Mouse (Mus musculus) cerebellum, adult 2 months (tissue): Measurements from ENCODE around the gene Hsd11b1. TPM values are rescaled to one million over a fixed set of nuclear protein-coding genes. Genes with fewer than 3 reads are reported as not detected.
"Not testable (repeated sequence)": the region's sequence is repeated elsewhere in the genome, so short reads cannot be mapped to it uniquely, and the experiment has no call there.

Source experiments
- DNase-seq, 2 experiments: peaks; one replicate each; pipeline ENCODE4 v3.0.0; 2021
- H3K27ac ChIP-seq: fragments of 200-500 bp; 2 replicates; pipeline ENCODE4 v1.5.1; 2012; ENCODE audit warnings: low read length, control low read depth, inconsistent platforms; ENCODE audit not compliant: insufficient read depth
- H3K27me3 ChIP-seq: fragments of 200-500 bp; 2 replicates; pipeline ENCODE4 v1.6.1; 2012; ENCODE audit warnings: inconsistent platforms, mild to moderate bottlenecking, low read length, moderate library complexity; ENCODE audit not compliant: control insufficient read depth, insufficient read depth
- H3K4me1 ChIP-seq: fragments of 200-500 bp; 2 replicates; pipeline ENCODE4 v1.6.1; 2011; ENCODE audit warnings: low read length; ENCODE audit not compliant: control insufficient read depth, insufficient read depth
- H3K4me3 ChIP-seq: fragments of 200-500 bp; replicated peaks from 2 replicates; pipeline ENCODE3; 2011; ENCODE audit warnings: mild to moderate bottlenecking, low read depth, low read length, control low read depth; ENCODE audit not compliant: insufficient read depth
- CTCF ChIP-seq: fragments of 200-500 bp; IDR thresholded peaks from 2 replicates; pipeline ENCODE4 v1.5.1; 2011; ENCODE audit warnings: low read depth, mild to moderate bottlenecking, control low read depth, low read length, moderate library complexity, borderline replicate concordance; ENCODE audit not compliant: insufficient read depth
- POLR2A ChIP-seq: fragments of 200-500 bp; IDR thresholded peaks from 2 replicates; pipeline ENCODE4 v1.6.1; 2011; ENCODE audit warnings: low read length, control low read depth, borderline replicate concordance; ENCODE audit not compliant: insufficient read depth
- WGBS: fragments of 180-500 bp; shearing (Covaris S2); methylation state at CpG from one replicate; pipeline ENCODE4 v1.1.7; 2018; 5-methylcytosine and 5-hydroxymethylcytosine counted together
- polyA plus RNA-seq: library from polyadenylated mRNA; depleted of rRNA; stranded (reverse); fragments of >200 nt; gene quantifications from 2 replicates; pipeline ENCODE4 v1.2.3, GENCODE M21; 2012

Gene Hsd11b1
- polyA plus RNA-seq, 1 experiment, result 94.8 TPM

- H3K4me1 ChIP-seq, result no peaks in the 10 kb centered on the region
- WGBS, result 92% methylated on average over 5 of the region's 5 CpGs
- H3K27me3 ChIP-seq, result no peaks in the 10 kb centered on the region
- no peak overlapping the region for H3K4me3 ChIP-seq
- TF ChIP-seq POLR2A, result no peak
- no peak for TF ChIP-seq CTCF
- no peak for DNase-seq
- no peak overlapping the region for H3K27ac ChIP-seq
These were observed 26.0 kb upstream of the Hsd11b1 start for GRCm38 (mm10) chr1:193289914-193290313.

GRCm38 (mm10) chr1:193289076-193289475 lies 25.2 kb upstream of the Hsd11b1 start:
- H3K27ac ChIP-seq, result no peak overlapping the region
- no peak for DNase-seq
- WGBS, result 91% methylated on average over 3 of the region's 3 CpGs
- no peak overlapping the region for H3K4me3 ChIP-seq
- no peaks in the 10 kb centered on the region for H3K27me3 ChIP-seq
- H3K4me1 ChIP-seq, result no peaks in the 10 kb centered on the region
- no peak for TF ChIP-seq POLR2A
- TF ChIP-seq CTCF, result no peak

- Histone ChIP-seq H3K27me3 (no peaks in the 10 kb centered on the region), H3K4me3 (no peak overlapping the region), H3K27ac (no peak overlapping the region), H3K4me1 (no peaks in the 10 kb centered on the region)
- TF ChIP-seq CTCF, result no peak
- no peak for TF ChIP-seq POLR2A
- DNase-seq, result no peak
- 90% methylated on average over 2 of the region's 2 CpGs for WGBS
These were observed 23.7 kb upstream of the Hsd11b1 start for GRCm38 (mm10) chr1:193287578-193287977.

- H3K27me3 ChIP-seq, H3K27ac ChIP-seq, H3K4me1 ChIP-seq, H3K4me3 ChIP-seq, DNase-seq: not testable (repeated sequence)
- WGBS, result 98% methylated on average over 3 of the region's 3 CpGs
These were observed 22.0 kb upstream of the Hsd11b1 start for GRCm38 (mm10) chr1:193285766-193286325.

- WGBS, result 84% methylated on average over 7 of the region's 7 CpGs
- Histone ChIP-seq H3K27ac (no peak overlapping the region), H3K4me3 (no peak overlapping the region), H3K4me1 (no peaks in the 10 kb centered on the region), H3K27me3 (no peaks in the 10 kb centered on the region)
- TF ChIP-seq CTCF, result no peak
- no peak for TF ChIP-seq POLR2A
- no peak for DNase-seq
These were observed 20.4 kb upstream of the Hsd11b1 start for GRCm38 (mm10) chr1:193284228-193284779.

GRCm38 (mm10) chr1:193281344-193281743 lies 17.5 kb upstream of the Hsd11b1 start:
- TF ChIP-seq POLR2A (no peak), CTCF (no peak)
- H3K4me1 ChIP-seq, result no peaks in the 10 kb centered on the region
- no peak overlapping the region for H3K4me3 ChIP-seq
- no peak overlapping the region for H3K27ac ChIP-seq
- no peak for DNase-seq
- 96% methylated on average over 2 of the region's 2 CpGs for WGBS
- no peaks in the 10 kb centered on the region for H3K27me3 ChIP-seq

GRCm38 (mm10) chr1:193279492-193279891 lies 15.6 kb upstream of the Hsd11b1 start:
- Histone ChIP-seq H3K4me3 (no peak overlapping the region), H3K27ac (no peak overlapping the region), H3K27me3 (no peaks in the 10 kb centered on the region), H3K4me1 (no peaks in the 10 kb centered on the region)
- WGBS, result 92% methylated on average over 4 of the region's 4 CpGs
- no peak for DNase-seq
- TF ChIP-seq CTCF, result no peak
- TF ChIP-seq POLR2A, result no peak

- WGBS, result 69% methylated on average over 6 of the region's 6 CpGs
- no peak for TF ChIP-seq CTCF
- TF ChIP-seq POLR2A, result no peak
- H3K27ac ChIP-seq, result no peak overlapping the region
These were observed 14.7 kb upstream of the Hsd11b1 start for GRCm38 (mm10) chr1:193278414-193279045.

More at GRCm38 (mm10) chr1:193278414-193279045, 14.7 kb upstream of the Hsd11b1 start:
- Histone ChIP-seq H3K27me3 (no peaks in the 10 kb centered on the region), H3K4me3 (no peak overlapping the region), H3K4me1 (peaks cover under 1% of the 10 kb centered on the region; the same call in 1 of the 2 replicates)
- no peak for DNase-seq
